Mouse (Mus musculus) ovary, postnatal 14 days (tissue): ENCODE measurements around the gene Caln1.

Source experiments
- DNase-seq: peaks from one replicate; pipeline ENCODE4 v3.0.0; 2022; ENCODE audit warnings: low spot score

Gene Caln1

GRCm38 (mm10) chr5:130369237-130369636, at the start of gene Caln1:
Gene Caln1 (plus strand): TSS chr5:130369455.
- DNase-seq, result no peak

GRCm38 (mm10) chr5:130319783-130320182, 49.5 kb upstream of the Caln1 start:
- DNase-seq, result no peak

GRCm38 (mm10) chr5:130320485-130320884, 48.8 kb upstream of the Caln1 start:
- DNase-seq, result no peak

GRCm38 (mm10) chr5:130325486-130325885, 43.8 kb upstream of the Caln1 start:
- no peak for DNase-seq

- DNase-seq, result no peak
Measured at GRCm38 (mm10) chr5:130327615-130328263, 41.5 kb upstream of the Caln1 start.

- DNase-seq, result no peak
Measured at GRCm38 (mm10) chr5:130328366-130328765, 40.9 kb upstream of the Caln1 start.

DNA sequence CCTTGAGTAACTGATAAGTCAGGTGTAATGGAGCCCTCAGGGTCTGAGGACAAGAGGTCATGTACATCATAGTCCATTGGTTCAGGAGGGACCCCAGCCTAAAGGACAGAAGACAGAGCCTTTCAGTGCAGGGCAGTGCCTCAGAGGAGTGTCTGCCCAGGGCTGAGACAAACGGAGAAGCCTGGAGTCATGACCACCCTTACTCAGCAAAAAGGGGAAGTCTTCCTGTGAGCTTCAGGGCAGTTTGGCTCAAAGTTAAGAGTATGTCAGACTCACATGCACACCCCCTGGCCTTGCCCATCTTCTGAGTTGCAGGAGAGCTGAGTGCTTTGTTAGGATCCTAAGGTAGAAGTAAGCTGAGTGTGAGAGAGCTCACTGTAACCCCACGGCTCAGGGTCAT, 39.4 kb upstream of the Caln1 start:
- DNase-seq, result no peak

DNA sequence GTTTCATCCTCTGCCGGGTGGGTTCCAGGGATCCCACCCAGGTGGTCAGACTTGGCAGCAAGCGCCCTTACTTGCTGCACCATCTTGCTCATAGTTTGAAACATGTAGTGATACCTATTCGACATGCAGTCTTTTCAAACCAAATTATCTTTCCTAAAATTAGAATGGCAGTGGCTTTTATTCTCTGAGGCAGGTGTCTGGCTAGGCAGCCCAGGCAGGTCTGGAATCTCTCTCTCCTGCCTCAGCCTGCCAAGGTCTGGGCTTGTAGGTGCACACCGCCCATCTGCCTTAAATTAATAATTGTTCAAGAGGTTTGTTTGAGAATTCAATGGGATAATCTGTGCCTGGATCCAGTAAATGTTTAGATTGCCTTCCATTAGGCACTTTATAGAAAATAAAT, 38.5 kb upstream of the Caln1 start:
- DNase-seq, result no peak

GRCm38 (mm10) chr5:130331206-130331605, 38.0 kb upstream of the Caln1 start:
- no peak for DNase-seq

- no peak for DNase-seq
Measured at GRCm38 (mm10) chr5:130333566-130333965, 35.7 kb upstream of the Caln1 start.

- no peak for DNase-seq
Measured at GRCm38 (mm10) chr5:130333971-130334370, 35.3 kb upstream of the Caln1 start.

- DNase-seq, result no peak
Measured at GRCm38 (mm10) chr5:130335462-130335861, 33.8 kb upstream of the Caln1 start.

DNA sequence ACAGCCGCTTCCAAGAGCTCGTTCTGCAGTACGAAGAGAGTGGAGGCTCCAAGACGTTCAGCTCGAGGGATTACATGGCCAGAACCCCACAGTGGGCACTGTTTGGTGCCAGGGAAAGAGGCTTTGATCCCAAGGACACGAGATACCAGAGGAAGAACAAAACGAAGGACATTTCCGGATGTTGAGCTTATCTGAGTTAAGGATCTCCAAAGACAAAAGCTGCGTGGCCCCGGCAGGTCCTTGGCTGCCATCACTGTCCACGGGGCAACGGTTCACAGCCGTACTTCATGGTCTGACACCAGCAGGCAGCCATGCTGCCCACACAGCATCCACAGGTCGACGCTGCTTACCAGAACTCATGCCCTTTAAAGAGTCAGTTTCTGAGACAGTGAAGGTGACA, 28.6 kb upstream of the Caln1 start:
- DNase-seq, result no peak

DNA sequence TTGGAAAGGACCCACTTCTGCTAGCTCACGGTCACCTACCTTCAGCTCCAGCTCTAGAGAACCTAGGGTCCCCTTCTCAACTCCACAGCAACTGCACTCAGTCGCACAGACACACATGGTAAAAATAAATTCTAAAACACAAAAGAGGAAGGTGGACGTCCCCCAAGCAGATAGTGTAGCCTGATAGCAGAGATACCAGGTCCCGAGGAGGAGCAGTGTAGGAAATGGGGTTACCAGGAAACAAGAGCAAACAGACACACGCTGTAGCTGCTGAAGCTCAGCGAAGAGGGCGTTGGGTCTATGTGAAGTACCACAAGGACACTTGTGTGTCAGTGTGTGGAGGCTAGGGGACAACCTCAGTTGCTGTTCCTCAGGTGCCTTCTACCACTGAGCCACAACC, 24.3 kb upstream of the Caln1 start:
- no peak for DNase-seq

GRCm38 (mm10) chr5:130345871-130346270, 23.4 kb upstream of the Caln1 start:
- no peak for DNase-seq

- DNase-seq, result no peak
Measured at GRCm38 (mm10) chr5:130355223-130355622, 14.0 kb upstream of the Caln1 start.

DNA sequence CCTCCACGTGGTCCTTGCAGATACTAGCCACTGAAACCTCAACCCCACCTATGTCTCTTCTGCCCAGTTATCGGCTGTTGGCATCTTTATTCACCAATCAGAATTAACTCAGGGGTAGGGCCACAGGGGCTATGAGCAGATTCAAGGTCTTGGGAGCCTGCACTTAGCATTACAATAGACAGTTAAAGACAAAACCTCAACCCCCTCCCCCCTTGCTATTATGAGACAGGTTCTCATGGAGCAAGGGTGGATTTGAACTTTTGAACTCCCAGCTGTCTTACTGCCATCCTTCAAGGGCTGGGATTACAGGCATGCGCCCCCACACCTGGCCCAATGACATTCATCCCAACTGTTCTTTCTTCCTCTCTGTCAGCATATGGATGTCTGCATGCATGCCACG, 6.1 kb upstream of the Caln1 start:
- no peak for DNase-seq

DNA sequence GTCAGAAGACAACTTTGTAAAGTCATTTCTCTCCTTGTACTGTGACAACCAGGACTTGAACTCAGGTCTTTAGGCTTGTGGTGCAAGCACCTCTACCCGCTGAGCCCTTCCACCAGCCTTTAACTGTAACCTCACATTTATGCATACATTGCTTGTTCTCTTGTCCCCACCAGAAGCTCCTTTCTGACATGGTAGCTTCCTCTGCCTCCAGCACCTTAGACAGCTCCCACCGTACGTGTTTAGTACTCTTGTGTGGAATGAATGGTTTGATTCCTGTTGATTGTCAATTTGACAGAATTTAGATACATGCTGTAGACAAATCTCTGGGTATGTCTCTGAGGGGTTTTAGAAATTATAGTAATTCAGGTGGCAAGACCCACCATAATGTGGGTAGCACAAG, 5.5 kb upstream of the Caln1 start:
- DNase-seq, result peak; percentile 19

GRCm38 (mm10) chr5:130368236-130368635, 1.0 kb upstream of the Caln1 start:
- no peak for DNase-seq

- DNase-seq, result no peak
Measured at GRCm38 (mm10) chr5:130375411-130375810, 6.2 kb downstream of the Caln1 start.

GRCm38 (mm10) chr5:130384222-130384912, 15.1 kb downstream of the Caln1 start, which contains the start of gene A330070K13Rik:
Gene A330070K13Rik (minus strand): TSS chr5:130384631.
- DNase-seq, result no peak

DNA sequence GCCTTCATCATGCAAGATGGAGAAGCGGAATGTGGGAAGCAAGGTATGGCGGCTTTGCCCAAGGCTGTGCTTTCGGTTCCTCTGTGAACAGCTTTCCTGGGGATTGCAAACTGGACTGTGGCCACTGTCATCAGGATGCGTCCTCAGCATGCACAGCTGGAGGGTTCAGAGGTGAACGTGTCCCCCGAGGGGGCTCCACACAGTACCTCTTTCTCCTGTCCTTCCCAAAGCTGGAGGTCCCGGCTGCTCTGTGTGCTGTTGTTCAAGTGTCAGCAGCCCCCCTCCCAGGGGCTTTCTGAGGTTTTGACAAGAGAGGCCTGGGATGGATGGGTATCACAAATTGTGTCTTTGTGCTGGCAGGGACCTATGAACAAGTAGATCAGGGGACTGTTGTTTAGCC, 17.2 kb downstream of the Caln1 start:
- no peak for DNase-seq

DNA sequence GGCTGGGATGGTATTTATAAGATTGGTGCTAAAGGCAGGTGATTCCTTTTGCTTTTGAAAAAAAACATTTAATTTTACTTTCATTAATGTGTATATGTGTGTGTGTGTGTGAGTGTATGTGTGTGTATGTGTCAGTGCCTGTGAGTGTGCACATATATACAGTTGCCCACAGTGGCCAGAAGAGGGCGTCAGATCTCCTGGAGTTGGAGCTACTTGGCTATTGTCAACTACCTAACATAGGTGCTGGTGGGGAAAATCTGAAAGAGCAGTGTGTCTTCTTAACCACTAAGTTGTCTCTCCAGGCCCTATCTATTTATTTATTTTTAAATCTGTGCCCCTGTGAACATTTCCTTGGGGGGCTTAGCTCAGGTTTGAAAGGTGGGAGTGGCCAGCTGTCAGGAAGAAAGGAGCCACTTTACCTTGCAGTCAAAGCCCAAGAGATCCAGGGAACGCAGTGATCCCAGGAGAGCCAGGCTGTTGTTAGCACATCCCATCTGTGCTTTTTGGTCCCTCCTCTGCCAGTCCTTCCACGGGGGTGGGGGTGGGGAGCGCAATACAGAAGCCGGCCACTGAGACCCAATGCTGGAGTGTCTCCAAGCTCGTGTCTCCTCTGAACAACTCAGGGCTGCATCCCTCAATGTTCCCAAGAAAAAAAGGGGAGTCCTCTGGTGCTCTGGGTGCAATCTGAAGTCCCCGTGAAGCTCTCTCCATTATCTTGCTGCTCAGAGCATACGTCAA, 24.5 kb downstream of the Caln1 start:
- DNase-seq, result no peak
